Mouse (Mus musculus) brain, embryonic 14.5 days (tissue): ENCODE results near the gene Cd52.

Experiments used
- CTCF ChIP-seq: fragments of 200-500 bp; IDR thresholded peaks from 2 replicates; pipeline ENCODE4 v1.5.1; 2012; ENCODE audit warnings: inconsistent platforms, mild to moderate bottlenecking, moderate library complexity, borderline replicate concordance; ENCODE audit not compliant: insufficient read depth, insufficient read length; ENCODE audit errors: extremely low read depth
- POLR2A ChIP-seq: fragments of 200-500 bp; IDR thresholded peaks from 2 replicates; pipeline ENCODE4 v1.6.1; 2012; ENCODE audit warnings: mild to moderate bottlenecking, inconsistent platforms, borderline replicate concordance; ENCODE audit not compliant: poor library complexity, insufficient read depth, insufficient read length, severe bottlenecking; ENCODE audit errors: extremely low read depth

GRCm38 (mm10) chr4:134065431-134066004, 29.4 kb downstream of the Cd52 start:
- no peak for TF ChIP-seq POLR2A
- no peak for TF ChIP-seq CTCF
